Mouse (Mus musculus): ENCODE measurements around the gene Decr2.

DNA sequence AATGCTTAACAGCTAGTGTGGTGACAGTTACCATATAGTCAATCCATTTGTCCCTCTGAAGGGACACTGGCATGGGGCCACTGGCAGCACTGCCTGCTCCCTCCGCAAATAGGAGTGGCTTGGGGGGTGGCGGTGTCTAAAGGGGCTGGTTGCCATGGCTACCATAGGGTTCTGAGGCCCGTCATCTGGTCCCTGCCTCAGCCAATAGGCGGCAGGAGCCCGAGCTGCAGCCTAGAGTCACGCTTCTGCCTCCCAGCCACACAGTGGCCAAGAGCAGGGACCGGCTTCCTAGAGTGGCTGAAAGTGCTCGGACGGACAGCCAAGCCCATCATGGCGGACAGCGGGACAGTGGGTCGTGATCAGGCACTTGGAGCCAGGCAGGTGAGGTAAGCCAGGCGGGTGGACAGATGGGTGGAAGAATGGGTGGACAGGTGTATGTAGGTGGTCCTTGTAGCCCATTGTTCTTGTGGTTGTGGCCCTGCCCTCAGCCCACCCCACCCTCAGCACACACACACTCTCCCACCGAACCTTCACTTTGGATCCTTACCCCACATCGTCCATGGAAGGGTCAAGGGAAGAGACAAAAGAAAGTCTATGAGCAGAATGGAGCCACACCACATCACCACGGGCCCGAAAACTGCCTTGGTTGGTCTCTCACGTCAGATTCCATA is 41.1 kb upstream of the Decr2 start:
- no peak for TF ChIP-seq POLR2A (IDR thresholded peaks at IDR 0.05; ENCODE audit: insufficient read depth, low read length)
- TF ChIP-seq CTCF (IDR thresholded peaks at IDR 0.05; ENCODE audit: low read depth, low read length), result no peak
- TF ChIP-seq EP300 (IDR thresholded peaks at IDR 0.05; ENCODE audit: insufficient read depth, low read depth, low read length), result no peak

Data from ES-Bruce4 (cell line).